Mouse (Mus musculus) myocyte (in vitro differentiated cells): ENCODE results near the gene Atxn7l3. TPM values are rescaled to one million over a fixed set of nuclear protein-coding genes. Genes with fewer than 3 reads are reported as not detected.

Experiments
- H3K27me3 ChIP-seq: one replicate; pipeline ENCODE4 v1.6.1; 2011; ENCODE audit not compliant: control insufficient read depth, insufficient read depth, insufficient read length
- H3K36me3 ChIP-seq: one replicate; pipeline ENCODE4 v1.6.1; 2011; ENCODE audit not compliant: control insufficient read depth, insufficient read depth
- H3K4me2 ChIP-seq: one replicate; pipeline ENCODE4 v1.6.1; 2011; ENCODE audit warnings: low read depth, control low read depth
- H3K4me3 ChIP-seq: one replicate; pipeline ENCODE4 v1.5.1; 2011; ENCODE audit warnings: mild to moderate bottlenecking, control low read depth, moderate library complexity
- H3K79me2 ChIP-seq: one replicate; pipeline ENCODE4 v1.6.1; 2011; ENCODE audit not compliant: control insufficient read depth, insufficient read depth
- H3ac ChIP-seq: one replicate; pipeline ENCODE4 v1.6.1; 2011; ENCODE audit not compliant: control insufficient read depth, insufficient read length
- CEBPB ChIP-seq: IDR thresholded peaks from 2 replicates; pipeline ENCODE4 v1.6.1; 2011; ENCODE audit warnings: mild to moderate bottlenecking, moderate library complexity; ENCODE audit not compliant: poor library complexity, insufficient read depth, severe bottlenecking
- E2F4 ChIP-seq: IDR thresholded peaks from one replicate; pipeline ENCODE4 v1.6.1; 2011; ENCODE audit warnings: mild to moderate bottlenecking, control low read depth, moderate library complexity; ENCODE audit not compliant: insufficient read depth
- MAX ChIP-seq: IDR thresholded peaks from one replicate; pipeline ENCODE4 v1.6.1; 2011; ENCODE audit warnings: low read depth, mild to moderate bottlenecking, control low read depth
- MYOD1 ChIP-seq, 3 experiments: IDR thresholded peaks; one replicate each; pipeline ENCODE4 v1.6.1; 2011; ENCODE audit warnings: control low read depth in 2 of 3, low read depth in 2 of 3, mild to moderate bottlenecking in 2 of 3, moderate library complexity in 1 of 3; ENCODE audit not compliant: insufficient read length in 2 of 3, control insufficient read depth in 1 of 3
- MYOG ChIP-seq, 3 experiments: IDR thresholded peaks; one replicate each; pipeline ENCODE4 v1.6.1; 2011; ENCODE audit warnings: control low read depth in 2 of 3, low read depth in 2 of 3, mild to moderate bottlenecking in 2 of 3; ENCODE audit not compliant: insufficient read length in 2 of 3, control insufficient read depth in 1 of 3, insufficient read depth in 1 of 3
- POLR2A ChIP-seq: IDR thresholded peaks from one replicate; pipeline ENCODE4 v1.6.1; 2011; ENCODE audit warnings: low read depth, mild to moderate bottlenecking, control low read depth, moderate library complexity; ENCODE audit not compliant: insufficient read length
- POLR2AphosphoS2 ChIP-seq: IDR thresholded peaks from one replicate; pipeline ENCODE4 v1.6.1; 2011; ENCODE audit warnings: low read depth, control low read depth; ENCODE audit not compliant: insufficient read length
- REST ChIP-seq: IDR thresholded peaks from one replicate; pipeline ENCODE4 v1.6.1; 2011; ENCODE audit warnings: mild to moderate bottlenecking, control low read depth, moderate library complexity; ENCODE audit not compliant: insufficient read depth, insufficient read length
- SRF ChIP-seq: IDR thresholded peaks from one replicate; pipeline ENCODE4 v1.6.1; 2011; ENCODE audit warnings: low read depth; ENCODE audit not compliant: control insufficient read depth, insufficient read length
- TCF12 ChIP-seq: IDR thresholded peaks from one replicate; pipeline ENCODE4 v1.6.1; 2011; ENCODE audit warnings: mild to moderate bottlenecking, control low read depth; ENCODE audit not compliant: poor library complexity, insufficient read depth, severe bottlenecking
- TCF3 ChIP-seq: IDR thresholded peaks from one replicate; pipeline ENCODE4 v1.6.1; 2011; ENCODE audit warnings: low read depth, control low read depth; ENCODE audit not compliant: insufficient read length
- USF1 ChIP-seq: IDR thresholded peaks from one replicate; pipeline ENCODE4 v1.6.1; 2011; ENCODE audit warnings: low read depth, mild to moderate bottlenecking, control low read depth, moderate library complexity
- polyA plus RNA-seq: library from polyadenylated mRNA; unstranded; fragments of >200 nt; fragmentation: generic; extraction: Trizol; gene quantifications from one replicate; pipeline ENCODE4 v1.2.1, GENCODE M21; 2012; ENCODE audit warnings: missing spikeins

The Atxn7l3 gene
- polyA plus RNA-seq, 1 experiment = 39.5 TPM

DNA sequence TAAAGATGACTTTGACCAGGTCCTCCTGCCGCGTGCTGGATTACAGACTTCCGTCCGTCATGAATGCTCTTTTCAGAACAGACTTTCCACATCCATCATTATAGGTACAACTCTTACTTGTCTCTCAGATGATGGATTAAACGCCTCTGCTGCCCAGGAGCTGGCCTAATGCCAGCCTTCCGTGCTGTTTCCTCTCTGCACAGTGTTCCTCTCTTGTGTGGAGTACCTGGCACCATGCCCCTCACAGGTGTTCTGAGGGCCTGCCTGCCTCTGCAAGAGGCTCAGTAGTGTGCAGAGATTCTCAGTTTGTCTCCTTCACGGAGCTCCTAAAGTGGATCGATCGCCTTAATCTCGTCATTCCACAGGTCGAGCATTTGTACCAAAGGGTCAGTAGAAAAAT is 42.8 kb upstream of the Atxn7l3 start:
- Histone ChIP-seq H3ac (no peak overlapping the region), H3K4me2 (no peak overlapping the region), H3K36me3 (no peaks in the 10 kb centered on the region), H3K4me3 (no peak overlapping the region), H3K27me3 (peaks cover 15% of the 10 kb centered on the region), H3K79me2 (no peaks in the 10 kb centered on the region)
- TF ChIP-seq POLR2AphosphoS2 (no peak), TCF12 (no peak), MAX (no peak), MYOD1 (IDR thresholded peaks at IDR 0.05; ENCODE audit: control insufficient read depth in 1 of 3, insufficient read length in 2 of 3, low read depth in 2 of 3) (no peak), REST (no peak), E2F4 (no peak), POLR2A (no peak), CEBPB (no peak), MYOG (IDR thresholded peaks at IDR 0.05; ENCODE audit: control insufficient read depth in 1 of 3, insufficient read depth in 1 of 3, insufficient read length in 2 of 3, low read depth in 2 of 3) (no peak), SRF (no peak), TCF3 (no peak), USF1 (no peak)

DNA sequence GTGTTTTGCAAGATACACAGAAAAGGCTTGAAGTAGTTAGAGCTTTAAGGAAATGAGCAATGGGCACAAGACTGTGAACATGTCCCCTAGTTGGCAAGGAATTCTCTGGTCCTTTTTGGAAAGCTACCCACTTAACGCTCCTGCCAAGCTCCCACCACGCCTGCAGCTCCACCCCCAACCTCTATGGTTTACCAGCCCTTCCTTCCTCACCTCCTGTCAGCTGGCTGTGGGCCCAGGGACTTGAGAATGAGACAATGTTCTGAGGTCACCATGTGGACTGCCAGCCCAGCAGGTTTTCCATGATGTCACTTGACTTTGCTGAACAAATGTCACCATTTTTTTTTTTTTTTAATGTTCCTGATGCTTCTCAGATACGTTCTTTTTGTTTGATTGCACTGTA is 42.1 kb upstream of the Atxn7l3 start:
- Histone ChIP-seq H3ac (no peak overlapping the region), H3K4me3 (no peak overlapping the region), H3K36me3 (no peaks in the 10 kb centered on the region), H3K79me2 (no peaks in the 10 kb centered on the region), H3K4me2 (no peak overlapping the region), H3K27me3 (peaks cover 11% of the 10 kb centered on the region)
- TF ChIP-seq MYOD1 (IDR thresholded peaks at IDR 0.05; ENCODE audit: control insufficient read depth in 1 of 3, insufficient read length in 2 of 3, low read depth in 2 of 3) (no peak), MYOG (IDR thresholded peaks at IDR 0.05; ENCODE audit: control insufficient read depth in 1 of 3, insufficient read depth in 1 of 3, insufficient read length in 2 of 3, low read depth in 2 of 3) (peak in 1 of 3 experiments; percentile 8)

DNA sequence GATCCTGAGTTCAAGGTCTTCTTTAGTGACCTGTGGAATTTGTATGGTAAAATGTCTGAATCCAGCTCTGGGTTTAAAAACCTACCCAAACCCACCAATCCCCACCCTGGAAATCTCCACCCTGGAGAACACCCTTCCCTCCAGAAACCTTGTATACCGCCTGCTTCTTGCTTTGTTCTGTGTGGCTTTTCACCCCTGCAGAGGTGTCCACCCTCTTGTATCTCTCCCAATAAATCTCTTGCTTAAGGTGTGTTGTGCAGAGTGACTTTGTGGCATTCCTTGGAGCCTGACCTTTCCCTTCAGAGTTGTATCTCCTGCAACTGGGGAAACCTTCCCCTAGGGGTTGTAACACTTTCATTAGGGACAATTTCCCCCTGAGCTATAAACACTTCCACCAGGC is 41.5 kb upstream of the Atxn7l3 start:
- no peaks in the 10 kb centered on the region for H3K79me2 ChIP-seq
- H3K4me3 ChIP-seq = no peak overlapping the region
- H3K27me3 ChIP-seq = peaks cover 13% of the 10 kb centered on the region
- TF ChIP-seq TCF12 = no peak
- TF ChIP-seq E2F4 = no peak
- no peak for TF ChIP-seq MYOG (IDR thresholded peaks at IDR 0.05; ENCODE audit: control insufficient read depth in 1 of 3, insufficient read depth in 1 of 3, insufficient read length in 2 of 3, low read depth in 2 of 3)
- no peak for TF ChIP-seq CEBPB
- no peak for TF ChIP-seq POLR2A
- TF ChIP-seq SRF = no peak
- no peak for TF ChIP-seq POLR2AphosphoS2
- TF ChIP-seq MYOD1 (IDR thresholded peaks at IDR 0.05; ENCODE audit: control insufficient read depth in 1 of 3, insufficient read length in 2 of 3, low read depth in 2 of 3) = no peak
- no peak for TF ChIP-seq USF1
- no peak for TF ChIP-seq TCF3
- no peak for TF ChIP-seq MAX
- no peak for TF ChIP-seq REST
- H3ac ChIP-seq = no peak overlapping the region
- no peaks in the 10 kb centered on the region for H3K36me3 ChIP-seq
- H3K4me2 ChIP-seq = no peak overlapping the region

DNA sequence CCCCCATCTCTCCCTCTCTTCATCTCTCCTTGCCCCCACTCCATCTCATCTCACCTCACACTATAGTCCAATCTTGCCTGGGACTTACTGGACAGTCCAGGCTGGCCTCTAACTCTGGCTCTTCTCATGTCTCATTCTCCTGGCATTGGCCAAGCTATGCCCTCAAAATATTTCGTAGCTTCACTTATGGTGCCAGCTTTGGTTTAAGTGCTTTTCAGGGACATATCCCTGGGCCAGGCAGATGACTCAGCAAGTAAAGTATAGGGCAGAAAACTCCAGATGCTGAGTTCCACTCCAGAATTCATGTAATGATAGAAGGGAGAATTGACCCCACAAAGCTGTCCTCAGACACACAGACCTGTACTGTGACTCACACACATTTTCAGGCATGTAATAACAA is 39.8 kb upstream of the Atxn7l3 start:
- TF ChIP-seq REST (no peak), MYOG (IDR thresholded peaks at IDR 0.05; ENCODE audit: control insufficient read depth in 1 of 3, insufficient read depth in 1 of 3, insufficient read length in 2 of 3, low read depth in 2 of 3) (no peak)
- Histone ChIP-seq H3K27me3 (peaks cover 12% of the 10 kb centered on the region), H3K79me2 (no peaks in the 10 kb centered on the region), H3K4me2 (no peak overlapping the region), H3ac (no peak overlapping the region), H3K36me3 (no peaks in the 10 kb centered on the region), H3K4me3 (no peak overlapping the region)

DNA sequence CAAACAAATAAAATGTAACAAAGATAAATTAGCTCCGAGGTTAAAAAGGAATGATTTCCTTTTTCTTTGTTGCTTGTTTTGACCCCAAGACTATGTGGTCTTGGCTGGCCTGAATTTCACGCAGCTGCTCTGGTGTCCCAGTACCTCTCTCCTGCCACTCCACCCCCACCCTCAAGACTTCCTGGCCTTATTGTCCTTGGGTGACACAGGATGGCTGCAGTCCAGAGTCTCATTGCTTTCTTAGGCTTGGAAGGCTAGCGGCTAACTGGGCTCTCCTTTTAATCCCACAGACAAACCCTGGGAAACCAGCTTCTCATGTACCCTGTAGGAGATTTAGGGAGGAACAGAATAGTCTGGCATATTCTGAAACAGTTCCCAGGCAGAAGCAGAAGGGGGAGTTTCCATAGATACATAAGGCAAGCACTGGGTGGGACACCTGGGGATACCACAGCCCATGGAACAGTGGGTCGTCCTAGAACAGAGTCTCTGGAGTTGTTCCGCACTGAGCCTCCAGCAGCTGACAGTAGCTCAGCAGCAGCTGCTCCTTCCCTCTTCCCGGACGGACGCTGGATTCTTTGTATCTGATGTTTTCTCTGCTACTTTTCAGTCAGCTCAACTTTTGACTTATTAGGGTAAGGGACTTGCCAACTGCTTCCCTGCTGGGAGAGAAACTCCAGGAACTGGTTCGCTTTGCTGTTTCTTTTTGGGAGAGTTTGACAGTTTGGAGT is 38.7 kb upstream of the Atxn7l3 start:
- TF ChIP-seq MYOD1 (IDR thresholded peaks at IDR 0.05; ENCODE audit: control insufficient read depth in 1 of 3, insufficient read length in 2 of 3, low read depth in 2 of 3) = peak; percentile 42 to 88 (median 86)
- no peak for TF ChIP-seq POLR2A
- TF ChIP-seq SRF = no peak
- no peak for TF ChIP-seq REST
- TF ChIP-seq TCF3 = no peak
- no peak for TF ChIP-seq E2F4
- TF ChIP-seq MYOG (IDR thresholded peaks at IDR 0.05; ENCODE audit: control insufficient read depth in 1 of 3, insufficient read depth in 1 of 3, insufficient read length in 2 of 3, low read depth in 2 of 3) = peak; percentile 73 to 94 (median 91)
- no peak overlapping the region for H3ac ChIP-seq
- H3K79me2 ChIP-seq = no peaks in the 10 kb centered on the region
- no peaks in the 10 kb centered on the region for H3K36me3 ChIP-seq
- no peak overlapping the region for H3K4me3 ChIP-seq
- H3K4me2 ChIP-seq = peak overlapping the region; percentile 9
- H3K27me3 ChIP-seq = peaks cover 12% of the 10 kb centered on the region
